Mouse (Mus musculus) thymus, postnatal 10 days (tissue): Measurements from ENCODE around the gene S100a2.

Source experiments
- DNase-seq, 2 experiments: peaks; one replicate each; pipeline ENCODE4 v3.0.0; 2021; ENCODE audit warnings: low spot score in 2 of 2

Gene S100a2

GRCm38 (mm10) chr3:90596810-90597209 is 6.8 kb downstream of the S100a2 start:
- DNase-seq: no peak

- no peak for DNase-seq
These were observed 7.7 kb downstream of the S100a2 start for GRCm38 (mm10) chr3:90597736-90598135.

GRCm38 (mm10) chr3:90598212-90598611 is 8.2 kb downstream of the S100a2 start:
- no peak for DNase-seq

- DNase-seq: no peak
These were observed 9.4 kb downstream of the S100a2 start for GRCm38 (mm10) chr3:90599401-90599800.

DNA sequence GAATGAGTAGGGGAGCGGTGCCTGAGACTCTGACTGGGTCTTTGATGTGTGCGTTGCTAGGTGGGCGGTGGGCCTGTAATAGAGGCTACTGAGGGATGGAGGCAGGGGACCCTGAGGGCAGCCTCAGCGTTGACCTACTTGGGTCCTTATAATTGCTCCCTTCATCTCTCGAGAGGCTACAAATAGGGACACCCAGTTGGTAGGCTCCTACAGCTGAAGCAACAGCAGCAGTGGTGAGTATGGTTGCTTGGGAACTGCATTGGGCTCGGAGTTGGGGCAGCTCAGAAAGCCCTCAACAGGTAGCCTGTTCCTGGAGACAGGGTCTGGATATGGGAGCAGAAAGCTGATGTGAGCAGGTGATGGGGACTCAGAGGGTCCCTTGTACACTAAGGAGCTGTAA is 10.0 kb downstream of the S100a2 start:
- no peak for DNase-seq

GRCm38 (mm10) chr3:90600458-90601195 is 10.6 kb downstream of the S100a2 start:
- DNase-seq: no peak

DNA sequence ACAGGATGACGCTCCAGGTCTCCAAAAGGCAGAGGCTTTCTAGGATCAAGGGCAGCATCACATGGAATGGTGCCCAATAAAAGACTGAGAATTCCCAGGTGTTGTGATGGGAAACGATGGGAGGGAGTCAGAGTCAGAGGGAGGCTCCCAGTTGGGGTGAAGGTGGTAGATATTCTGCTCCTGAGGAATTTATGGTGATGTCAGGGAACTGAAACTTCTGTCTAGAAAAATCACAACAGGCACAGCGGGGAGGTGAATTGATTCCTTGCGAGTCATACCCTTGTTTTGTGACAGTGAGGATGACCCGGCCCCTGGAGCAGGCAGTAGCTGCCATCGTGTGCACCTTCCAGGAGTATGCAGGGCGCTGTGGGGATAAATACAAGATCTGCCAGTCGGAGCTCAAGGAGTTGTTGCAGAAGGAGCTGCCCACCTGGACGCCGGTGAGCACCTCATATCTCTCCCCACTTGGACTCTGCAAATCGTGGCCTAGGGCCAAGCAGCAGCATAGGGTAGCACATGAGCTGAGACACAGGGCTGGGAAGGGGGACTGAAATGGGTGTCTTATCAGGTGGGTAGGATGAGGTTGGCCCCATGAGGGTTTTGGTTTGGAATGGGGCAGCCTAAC is 11.6 kb downstream of the S100a2 start, which contains the start of gene Gm42674:
Gene Gm42674, plus strand, starts transcription at position 419 of the 625 bp plus-strand sequence.
- no peak for DNase-seq

- DNase-seq: no peak
These were observed 13.6 kb downstream of the S100a2 start, which contains the start of gene S100a4 for GRCm38 (mm10) chr3:90603623-90604022. Gene S100a4, plus strand, starts transcription at chr3:90603771.

DNA sequence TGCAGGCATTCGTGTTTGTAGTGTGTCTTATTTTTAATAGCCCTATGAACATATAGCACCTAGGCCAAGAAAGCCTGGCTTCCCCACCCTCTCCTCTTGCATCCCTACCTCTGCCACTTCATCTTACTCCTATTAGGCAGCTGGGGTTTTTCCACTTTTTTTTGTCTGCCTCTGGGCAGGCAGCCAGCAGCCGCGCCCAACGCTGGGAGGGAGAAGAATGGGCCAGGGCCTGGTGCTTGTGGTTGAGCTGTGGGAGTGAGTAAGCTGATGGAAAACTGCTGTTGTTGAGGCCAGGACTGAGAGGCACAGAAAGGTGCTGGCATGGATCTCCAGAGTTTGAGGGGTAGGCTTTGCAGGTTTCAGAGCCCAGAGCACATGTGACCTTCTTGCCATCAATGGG is 14.4 kb downstream of the S100a2 start:
- no peak for DNase-seq

DNA sequence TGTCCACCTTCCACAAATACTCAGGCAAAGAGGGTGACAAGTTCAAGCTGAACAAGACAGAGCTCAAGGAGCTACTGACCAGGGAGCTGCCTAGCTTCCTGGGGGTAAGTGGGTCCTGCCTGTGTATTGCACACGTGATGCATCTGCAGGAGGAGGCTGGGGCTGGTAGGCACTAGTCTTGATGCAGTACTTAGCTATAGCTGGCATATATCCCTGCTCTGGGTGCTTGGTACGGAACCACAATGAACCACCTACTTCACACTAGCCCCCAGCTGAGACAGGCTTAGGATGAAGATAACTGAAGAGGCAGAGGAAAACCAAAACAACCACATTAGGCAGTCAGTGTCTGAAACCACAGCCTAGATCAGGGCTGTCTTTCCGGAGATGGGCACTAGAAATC is 15.0 kb downstream of the S100a2 start:
- DNase-seq: no peak

DNA sequence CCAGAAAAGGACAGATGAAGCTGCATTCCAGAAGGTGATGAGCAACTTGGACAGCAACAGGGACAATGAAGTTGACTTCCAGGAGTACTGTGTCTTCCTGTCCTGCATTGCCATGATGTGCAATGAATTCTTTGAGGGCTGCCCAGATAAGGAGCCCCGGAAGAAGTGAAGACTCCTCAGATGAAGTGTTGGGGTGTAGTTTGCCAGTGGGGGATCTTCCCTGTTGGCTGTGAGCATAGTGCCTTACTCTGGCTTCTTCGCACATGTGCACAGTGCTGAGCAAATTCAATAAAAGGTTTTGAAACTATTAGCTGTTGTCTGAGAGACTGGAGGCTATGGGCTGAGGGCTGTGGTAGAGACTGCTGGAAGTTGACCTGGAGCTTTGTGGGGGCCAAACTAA is 15.7 kb downstream of the S100a2 start:
- DNase-seq: no peak

- no peak for DNase-seq
These were observed 16.1 kb downstream of the S100a2 start for GRCm38 (mm10) chr3:90606185-90606584.

DNA sequence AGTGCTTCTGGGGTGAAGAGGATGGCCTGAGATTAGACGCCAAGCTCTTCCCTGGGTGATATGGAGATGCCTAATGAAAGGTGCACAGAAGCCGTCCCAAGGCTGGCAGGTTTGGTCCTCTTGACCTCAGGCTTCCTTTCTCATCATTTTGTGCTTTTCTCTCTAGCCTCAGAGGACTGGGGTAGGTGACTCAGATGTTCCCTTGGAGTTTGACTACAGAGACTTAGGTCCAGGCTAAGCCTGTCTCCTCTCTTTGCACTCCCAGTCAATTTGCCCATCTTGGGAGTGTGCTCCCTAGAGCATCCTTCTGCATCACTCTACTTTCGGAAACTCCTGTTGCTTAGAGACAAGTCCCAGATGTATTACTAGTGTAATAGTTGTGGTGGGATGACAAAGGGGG is 17.3 kb downstream of the S100a2 start:
- no peak for DNase-seq

- DNase-seq: no peak
These were observed 18.2 kb downstream of the S100a2 start, which contains the start of gene S100a5 for GRCm38 (mm10) chr3:90608223-90608622. Gene S100a5, plus strand, starts transcription at chr3:90608523.

- no peak for DNase-seq
These were observed 19.1 kb downstream of the S100a2 start for GRCm38 (mm10) chr3:90609102-90609501.

DNA sequence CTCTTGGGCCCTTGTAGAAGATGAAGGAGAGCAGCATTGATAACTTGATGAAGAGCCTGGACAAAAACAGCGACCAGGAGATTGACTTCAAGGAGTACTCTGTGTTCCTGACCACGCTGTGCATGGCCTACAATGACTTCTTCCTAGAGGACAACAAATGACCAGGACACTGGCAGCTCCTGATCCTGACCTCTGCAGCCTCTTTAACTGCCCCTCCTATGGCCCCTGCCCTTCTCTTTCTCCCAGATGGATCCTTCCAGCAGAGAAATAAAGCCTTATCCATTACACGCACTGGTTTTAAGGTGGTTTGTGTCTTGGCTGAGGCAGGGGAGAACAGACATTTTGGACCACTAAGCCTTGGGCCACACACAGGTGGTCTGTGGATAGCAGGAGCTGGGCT is 21.4 kb downstream of the S100a2 start:
- DNase-seq: no peak

DNA sequence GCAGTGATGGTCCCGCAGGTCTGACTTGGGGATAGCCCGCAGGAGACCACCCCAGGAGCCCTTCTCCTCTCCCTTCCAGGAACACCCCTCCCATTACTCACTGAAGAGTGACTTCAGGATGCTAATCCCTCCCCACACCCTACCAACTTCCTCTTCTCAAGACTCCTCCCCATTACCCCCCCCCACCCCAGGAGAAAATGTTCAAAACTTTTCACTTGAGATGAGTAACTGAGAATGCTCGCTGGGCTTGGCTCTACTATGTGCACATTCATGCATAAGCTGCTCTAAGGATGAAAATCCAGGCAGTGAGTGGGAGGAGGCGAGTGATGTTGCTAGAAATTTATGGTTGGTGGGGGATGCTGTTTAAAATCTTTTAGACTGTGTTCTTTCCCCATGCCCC is 22.0 kb downstream of the S100a2 start:
- DNase-seq: no peak

- DNase-seq: peak; percentile 76 to 83
These were observed 22.8 kb downstream of the S100a2 start, which contains the start of gene S100a6 for GRCm38 (mm10) chr3:90612728-90613291. Gene S100a6, plus strand, starts transcription at chr3:90612882.

DNA sequence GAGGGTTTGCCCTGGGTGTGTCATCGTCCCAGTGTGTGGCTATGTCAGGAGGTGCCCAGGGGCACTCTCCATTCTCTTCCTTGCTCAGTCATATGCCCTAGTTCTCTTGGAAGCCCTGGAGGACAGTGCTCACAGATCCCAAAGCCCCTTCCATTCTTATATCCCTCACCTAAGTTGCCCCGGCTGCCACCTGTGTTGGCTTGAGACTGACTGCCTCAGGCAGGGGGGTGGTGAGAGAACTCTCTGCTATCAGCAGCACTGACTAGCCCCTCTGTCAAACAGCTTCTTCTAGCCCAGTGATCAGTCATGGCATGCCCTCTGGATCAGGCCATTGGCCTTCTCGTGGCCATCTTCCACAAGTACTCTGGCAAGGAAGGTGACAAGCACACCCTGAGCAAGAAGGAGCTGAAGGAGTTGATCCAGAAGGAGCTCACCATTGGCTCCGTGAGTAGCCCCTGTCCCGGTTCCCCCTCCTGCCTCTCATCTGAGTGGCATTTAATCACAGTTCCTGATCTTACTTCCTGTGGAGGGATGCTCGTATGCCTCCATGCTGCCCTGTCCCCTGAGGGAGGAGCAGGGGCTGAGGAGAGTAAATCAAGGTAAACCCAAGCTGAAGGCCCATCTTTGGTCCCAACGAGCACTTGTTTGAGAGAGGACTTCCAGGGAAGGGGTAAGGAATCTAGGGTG is 23.6 kb downstream of the S100a2 start:
- no peak for DNase-seq

DNA sequence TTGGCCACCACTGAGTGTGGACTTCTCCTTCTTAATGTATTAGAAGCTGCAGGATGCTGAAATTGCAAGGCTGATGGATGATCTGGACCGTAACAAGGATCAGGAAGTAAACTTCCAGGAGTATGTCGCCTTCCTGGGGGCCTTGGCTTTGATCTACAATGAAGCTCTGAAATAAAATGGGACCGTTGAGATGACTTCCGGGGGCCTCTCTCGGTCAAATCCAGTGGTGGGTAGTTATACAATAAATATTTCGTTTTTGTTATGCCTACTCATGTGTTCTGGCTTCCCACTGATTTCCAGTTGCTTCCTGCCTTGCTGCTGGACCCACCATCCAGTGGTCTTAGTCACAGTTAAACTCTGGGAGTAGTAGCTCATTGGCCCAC is 24.1 kb downstream of the S100a2 start:
- DNase-seq: no peak

DNA sequence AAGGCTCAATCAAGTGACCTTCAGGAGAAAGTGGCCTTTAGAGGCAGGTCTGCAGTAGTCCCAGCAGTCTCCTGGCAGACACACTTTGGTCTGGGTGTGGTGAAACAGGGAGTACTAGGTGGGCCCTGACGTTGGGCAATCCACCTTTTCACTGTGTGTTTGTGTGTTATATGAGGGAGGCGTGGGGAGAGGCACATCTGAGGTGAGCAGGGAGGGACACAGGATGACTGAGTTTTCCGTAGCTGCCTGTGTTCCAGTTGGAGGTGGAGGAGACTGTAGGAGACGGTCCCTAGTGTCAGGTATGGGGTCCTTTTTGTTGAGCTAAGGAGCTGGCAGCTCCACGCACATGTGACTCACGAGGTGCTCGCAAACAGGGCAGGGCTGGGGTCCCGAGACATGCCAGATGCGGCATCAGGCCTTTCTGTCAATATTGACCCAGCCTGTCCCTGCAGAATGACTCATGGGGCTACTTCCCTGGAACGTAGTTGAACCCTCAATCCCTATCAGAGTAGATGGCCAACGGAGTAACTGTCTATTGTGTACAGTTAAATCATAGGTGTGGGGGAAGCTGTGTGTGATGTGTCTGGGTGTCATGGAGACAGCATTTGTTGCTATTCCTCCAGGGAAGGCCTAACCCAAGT is 24.7 kb downstream of the S100a2 start:
- DNase-seq: no peak

GRCm38 (mm10) chr3:90615415-90615814 is 25.4 kb downstream of the S100a2 start:
- peak; percentile 76 to 82 for DNase-seq
